Mouse (Mus musculus): ENCODE measurements around the gene Gmds. TPM values are rescaled to one million over a fixed set of nuclear protein-coding genes. Genes with fewer than 3 reads are reported as not detected.

Gene Gmds
- total and polyA plus RNA-seq, 2 experiments from 2014 or later: 18.6 to 35.1 TPM

GRCm38 (mm10) chr13:31956584-31956983 is 382.0 kb downstream of the Gmds start:
- no peak overlapping the region for H3K27ac ChIP-seq (ENCODE audit: low read depth, low read length)
- H3K27me3 ChIP-seq (ENCODE audit: insufficient read depth, low read length): no peaks in the 10 kb centered on the region
- no peak overlapping the region for H3K4me3 ChIP-seq (ENCODE audit: low read depth, low read length)
- no peak for DNase-seq
- no peaks in the 10 kb centered on the region for H3K9me3 ChIP-seq (ENCODE audit: low read length)
- H3K9ac ChIP-seq: no peak overlapping the region
- no peaks in the 10 kb centered on the region for H3K4me1 ChIP-seq (ENCODE audit: insufficient read depth)
- no peak overlapping the region for H3K4me2 ChIP-seq (ENCODE audit: low read depth)
- ATAC-seq: no peak
- no peaks in the 10 kb centered on the region for H3K36me3 ChIP-seq (ENCODE audit: insufficient read depth)
- whole genome bisulfite sequencing: 83% methylated on average over 6 of the region's 6 CpGs
- peak; percentile 35 for TF ChIP-seq CTCF (IDR thresholded peaks at IDR 0.05; ENCODE audit: low read depth)

DNA sequence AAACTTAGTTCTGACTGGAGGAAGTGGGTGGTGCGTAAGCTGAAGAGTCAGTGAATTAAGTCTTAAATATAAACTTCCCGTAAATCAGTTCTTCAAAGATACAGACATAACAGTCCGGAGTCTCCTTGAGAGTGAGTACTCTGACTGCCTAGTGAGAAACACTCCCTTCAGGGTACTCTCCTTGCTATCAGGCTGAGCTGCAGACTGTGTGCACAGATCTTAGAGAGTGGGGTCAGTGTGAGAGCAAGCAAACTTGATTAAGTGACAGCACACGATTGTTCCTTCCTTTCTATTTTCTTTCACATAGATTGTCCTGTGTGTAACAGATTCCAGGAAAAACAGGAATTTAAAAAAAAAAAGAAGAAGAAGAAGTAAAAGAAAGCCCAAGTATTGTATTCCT is 382.4 kb downstream of the Gmds start:
- no peak overlapping the region for H3K27ac ChIP-seq (ENCODE audit: low read depth, low read length)
- 90% methylated on average over 4 of the region's 4 CpGs for WGBS
- no peaks in the 10 kb centered on the region for H3K9me3 ChIP-seq (ENCODE audit: low read length)
- no peaks in the 10 kb centered on the region for H3K36me3 ChIP-seq (ENCODE audit: insufficient read depth)
- TF ChIP-seq CTCF (IDR thresholded peaks at IDR 0.05; ENCODE audit: low read depth): no peak
- DNase-seq (no peak), ATAC-seq (no peak)
- no peaks in the 10 kb centered on the region for H3K4me1 ChIP-seq (ENCODE audit: insufficient read depth)
- H3K4me2 ChIP-seq (ENCODE audit: low read depth): no peak overlapping the region
- no peak overlapping the region for H3K9ac ChIP-seq
- no peaks in the 10 kb centered on the region for H3K27me3 ChIP-seq (ENCODE audit: insufficient read depth, low read length)
- H3K4me3 ChIP-seq (ENCODE audit: low read depth, low read length): no peak overlapping the region

DNA sequence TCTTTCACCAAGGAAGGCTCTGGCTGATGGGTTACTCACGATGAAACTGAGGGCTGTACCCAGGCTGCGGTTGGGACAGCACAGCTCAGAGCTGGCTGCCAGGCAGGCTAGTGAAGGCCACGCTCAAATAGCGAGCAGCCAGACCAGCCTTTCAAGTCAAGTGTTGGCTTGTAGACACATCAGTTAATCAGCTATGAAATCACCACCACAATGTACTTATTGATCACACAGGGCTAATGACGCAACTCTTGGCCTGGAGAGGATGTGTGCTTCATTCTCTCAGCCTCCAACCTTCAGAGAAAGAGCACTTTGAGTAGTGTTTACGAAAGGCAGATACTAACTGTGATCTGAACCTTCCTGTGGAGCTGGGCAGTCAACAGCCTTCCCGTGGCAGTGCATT is 383.4 kb downstream of the Gmds start:
- no peaks in the 10 kb centered on the region for H3K27me3 ChIP-seq (ENCODE audit: insufficient read depth, low read length)
- ATAC-seq (peak; percentile 34; the same call in 1 of the 2 replicates), DNase-seq (no peak)
- H3K9ac ChIP-seq: no peak overlapping the region
- H3K27ac ChIP-seq (ENCODE audit: low read depth, low read length): no peak overlapping the region
- no peak overlapping the region for H3K4me3 ChIP-seq (ENCODE audit: low read depth, low read length)
- 47% methylated on average over 7 of the region's 7 CpGs for WGBS
- no peaks in the 10 kb centered on the region for H3K9me3 ChIP-seq (ENCODE audit: low read length)
- no peak overlapping the region for H3K4me2 ChIP-seq (ENCODE audit: low read depth)
- H3K4me1 ChIP-seq (ENCODE audit: insufficient read depth): no peaks in the 10 kb centered on the region
- no peaks in the 10 kb centered on the region for H3K36me3 ChIP-seq (ENCODE audit: insufficient read depth)
- no peak for TF ChIP-seq CTCF (IDR thresholded peaks at IDR 0.05; ENCODE audit: low read depth)

- DNase-seq (no peak), ATAC-seq (no peak)
- TF ChIP-seq CTCF (IDR thresholded peaks at IDR 0.05; ENCODE audit: low read depth): no peak
- H3K9ac ChIP-seq: no peak overlapping the region
- H3K4me1 ChIP-seq (ENCODE audit: insufficient read depth): no peaks in the 10 kb centered on the region
- no peak overlapping the region for H3K4me2 ChIP-seq (ENCODE audit: low read depth)
- H3K4me3 ChIP-seq (ENCODE audit: low read depth, low read length): no peak overlapping the region
- H3K9me3 ChIP-seq (ENCODE audit: low read length): no peaks in the 10 kb centered on the region
- H3K36me3 ChIP-seq (ENCODE audit: insufficient read depth): no peaks in the 10 kb centered on the region
- 87% methylated on average over 3 of the region's 3 CpGs for WGBS
- no peak overlapping the region for H3K27ac ChIP-seq (ENCODE audit: low read depth, low read length)
- no peaks in the 10 kb centered on the region for H3K27me3 ChIP-seq (ENCODE audit: insufficient read depth, low read length)
These were observed 393.8 kb downstream of the Gmds start for GRCm38 (mm10) chr13:31944676-31945210.

GRCm38 (mm10) chr13:31943482-31944275 is 394.9 kb downstream of the Gmds start:
- H3K9me3 ChIP-seq (ENCODE audit: low read length): no peaks in the 10 kb centered on the region
- no peak overlapping the region for H3K4me3 ChIP-seq (ENCODE audit: low read depth, low read length)
- no peak overlapping the region for H3K27ac ChIP-seq (ENCODE audit: low read depth, low read length)
- 38% methylated on average over 7 of the region's 7 CpGs for WGBS
- no peak overlapping the region for H3K9ac ChIP-seq
- H3K27me3 ChIP-seq (ENCODE audit: insufficient read depth, low read length): no peaks in the 10 kb centered on the region
- DNase-seq (no peak), ATAC-seq (no peak)
- no peaks in the 10 kb centered on the region for H3K4me1 ChIP-seq (ENCODE audit: insufficient read depth)
- no peaks in the 10 kb centered on the region for H3K36me3 ChIP-seq (ENCODE audit: insufficient read depth)
- no peak overlapping the region for H3K4me2 ChIP-seq (ENCODE audit: low read depth)
- TF ChIP-seq CTCF (IDR thresholded peaks at IDR 0.05; ENCODE audit: low read depth): no peak

DNA sequence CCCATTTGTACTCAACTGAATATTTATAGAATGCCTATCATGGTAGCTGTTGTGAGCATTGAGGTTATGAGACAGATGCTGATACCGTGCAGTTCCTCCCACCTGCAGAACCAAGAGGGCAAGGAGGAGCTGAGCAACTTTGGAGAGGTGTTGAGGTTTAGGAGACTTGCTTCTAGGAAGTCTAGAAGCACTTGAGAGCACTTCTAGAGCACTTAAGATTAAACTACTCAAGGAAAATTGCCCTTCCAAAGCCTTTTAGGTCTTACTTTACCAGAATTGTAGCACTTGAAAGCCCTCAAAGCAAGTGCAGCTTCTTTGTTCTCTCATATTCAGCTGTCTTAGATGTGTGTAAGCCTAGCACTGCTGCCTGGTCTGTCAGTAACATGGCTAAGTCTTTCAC is 409.2 kb downstream of the Gmds start:
- H3K4me3 ChIP-seq (ENCODE audit: low read depth, low read length): no peak overlapping the region
- no peaks in the 10 kb centered on the region for H3K27me3 ChIP-seq (ENCODE audit: insufficient read depth, low read length)
- no peaks in the 10 kb centered on the region for H3K36me3 ChIP-seq (ENCODE audit: insufficient read depth)
- ATAC-seq (no peak), DNase-seq (no peak)
- H3K9ac ChIP-seq: no peak overlapping the region
- no peaks in the 10 kb centered on the region for H3K9me3 ChIP-seq (ENCODE audit: low read length)
- no peak for TF ChIP-seq CTCF (IDR thresholded peaks at IDR 0.05; ENCODE audit: low read depth)
- no peaks in the 10 kb centered on the region for H3K4me1 ChIP-seq (ENCODE audit: insufficient read depth)
- no peak overlapping the region for H3K27ac ChIP-seq (ENCODE audit: low read depth, low read length)
- WGBS: 79% methylated on average over 1 of the region's 1 CpGs
- H3K4me2 ChIP-seq (ENCODE audit: low read depth): no peak overlapping the region

GRCm38 (mm10) chr13:31926599-31926998 is 411.9 kb downstream of the Gmds start:
- H3K4me3 ChIP-seq (ENCODE audit: low read depth, low read length): no peak overlapping the region
- no peaks in the 10 kb centered on the region for H3K9me3 ChIP-seq (ENCODE audit: low read length)
- no peaks in the 10 kb centered on the region for H3K27me3 ChIP-seq (ENCODE audit: insufficient read depth, low read length)
- TF ChIP-seq CTCF (IDR thresholded peaks at IDR 0.05; ENCODE audit: low read depth): no peak
- H3K27ac ChIP-seq (ENCODE audit: low read depth, low read length): no peak overlapping the region
- no peak for ATAC-seq
- no peak overlapping the region for H3K4me2 ChIP-seq (ENCODE audit: low read depth)
- no peaks in the 10 kb centered on the region for H3K4me1 ChIP-seq (ENCODE audit: insufficient read depth)
- no peak overlapping the region for H3K9ac ChIP-seq
- DNase-seq: no peak
- 79% methylated on average over 5 of the region's 5 CpGs for WGBS
- no peaks in the 10 kb centered on the region for H3K36me3 ChIP-seq (ENCODE audit: insufficient read depth)

Measured in forebrain, postnatal 0 days (tissue).